Mouse (Mus musculus) splenic B cell, adult 2 months (primary cell): ENCODE data around the gene Fam13c.

Experiments
- DNase-seq: peaks from one replicate; pipeline ENCODE4 v3.0.0-alpha.2; 2011; ENCODE audit warnings: low read depth, low spot score
- H3K27me3 ChIP-seq: 2 replicates; pipeline ENCODE4 v1.6.1; 2012; ENCODE audit warnings: mild to moderate bottlenecking, low read length, moderate library complexity, mixed read lengths; ENCODE audit not compliant: control insufficient read depth, poor library complexity, insufficient read depth, severe bottlenecking
- H3K36me3 ChIP-seq: 2 replicates; pipeline ENCODE4 v1.6.1; 2012; ENCODE audit warnings: mild to moderate bottlenecking, low read length, moderate library complexity, mixed read lengths; ENCODE audit not compliant: control insufficient read depth, poor library complexity, insufficient read depth, severe bottlenecking

Fam13c gene

GRCm38 (mm10) chr10:70521379-70521778, 81.1 kb downstream of the Fam13c start:
- DNase-seq = no peak
- Histone ChIP-seq H3K27me3 (no peaks in the 10 kb centered on the region; the same call in 1 of the 2 replicates), H3K36me3 (no peaks in the 10 kb centered on the region)

GRCm38 (mm10) chr10:70530185-70530823, 90.0 kb downstream of the Fam13c start:
- DNase-seq = no peak
- H3K36me3 ChIP-seq = no peaks in the 10 kb centered on the region
- H3K27me3 ChIP-seq = no peaks in the 10 kb centered on the region

- no peak for DNase-seq
- no peaks in the 10 kb centered on the region for H3K27me3 ChIP-seq
- H3K36me3 ChIP-seq = no peaks in the 10 kb centered on the region
Observed at GRCm38 (mm10) chr10:70532249-70532648, 92.0 kb downstream of the Fam13c start.

DNA sequence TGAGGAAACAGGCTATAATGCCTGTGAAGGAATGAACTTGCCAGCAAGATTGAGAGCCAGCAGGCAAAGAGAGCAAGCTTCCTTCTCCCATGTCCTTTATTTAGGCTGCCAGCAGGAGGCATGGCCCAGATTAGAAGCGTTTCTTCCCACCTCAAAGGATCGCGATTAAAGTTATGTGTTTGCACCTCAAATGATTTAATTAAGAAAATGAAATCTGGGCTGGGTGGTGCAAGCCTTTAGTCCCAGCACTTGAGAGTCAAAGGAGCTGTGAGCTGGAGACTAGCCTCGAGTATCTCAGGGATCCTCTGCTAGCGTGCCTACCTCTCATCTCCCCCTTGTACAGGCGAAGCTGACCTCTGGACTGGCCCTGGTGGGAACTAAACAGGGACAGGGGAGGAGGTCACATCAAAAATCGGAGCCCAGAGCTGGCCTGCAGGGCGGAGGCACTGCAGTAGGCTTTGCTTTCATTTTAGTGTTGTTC, 93.1 kb downstream of the Fam13c start:
- Histone ChIP-seq H3K36me3 (no peaks in the 10 kb centered on the region), H3K27me3 (no peaks in the 10 kb centered on the region)
- no peak for DNase-seq

- H3K27me3 ChIP-seq = no peaks in the 10 kb centered on the region
- DNase-seq = no peak
- H3K36me3 ChIP-seq = no peaks in the 10 kb centered on the region
Observed at GRCm38 (mm10) chr10:70533986-70534385, 93.7 kb downstream of the Fam13c start.

- DNase-seq = no peak
- H3K36me3 ChIP-seq = no peaks in the 10 kb centered on the region
- no peaks in the 10 kb centered on the region for H3K27me3 ChIP-seq
Observed at GRCm38 (mm10) chr10:70534571-70534970, 94.3 kb downstream of the Fam13c start.

DNA sequence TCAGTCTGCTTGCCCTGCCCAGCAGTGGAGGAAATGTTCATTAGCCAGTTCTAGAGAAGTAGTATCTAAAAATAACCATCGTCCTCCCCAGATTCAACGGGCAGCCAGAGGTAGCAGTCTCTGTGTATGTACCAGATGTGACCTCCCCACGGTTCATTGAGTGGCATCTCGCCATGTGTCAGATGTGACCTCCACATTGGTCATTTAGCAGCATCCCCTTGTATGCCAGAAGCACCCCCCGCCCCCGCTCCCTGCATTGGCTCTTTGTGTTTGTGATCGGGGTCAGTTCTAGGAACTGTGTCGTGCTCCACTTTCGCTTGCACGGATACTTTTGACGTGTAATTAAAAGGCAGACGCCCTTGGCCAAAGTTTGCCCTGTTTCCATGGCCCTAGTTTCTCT, 95.1 kb downstream of the Fam13c start:
- DNase-seq = no peak
- no peaks in the 10 kb centered on the region for H3K27me3 ChIP-seq
- H3K36me3 ChIP-seq = no peaks in the 10 kb centered on the region

DNA sequence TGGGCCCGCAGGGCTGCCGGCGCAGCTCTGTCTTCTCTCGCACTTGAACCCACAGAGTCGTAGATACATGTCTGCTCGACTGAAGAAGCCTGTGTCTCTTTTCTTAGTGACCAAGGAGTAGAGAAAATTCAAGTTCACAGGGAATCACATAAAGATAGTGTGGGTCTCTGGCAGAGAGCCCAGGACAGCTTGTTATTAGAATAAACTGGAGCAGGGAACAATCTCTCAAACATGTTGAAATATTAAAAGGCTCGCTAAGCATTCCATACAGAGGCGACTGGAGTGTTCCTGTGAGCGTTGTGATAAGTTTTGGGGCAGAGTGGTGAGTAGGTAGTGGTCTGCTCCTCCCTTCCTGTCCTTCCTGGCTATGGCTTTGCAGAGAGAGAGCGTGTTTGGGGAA, 97.4 kb downstream of the Fam13c start:
- DNase-seq = no peak
- Histone ChIP-seq H3K36me3 (no peaks in the 10 kb centered on the region), H3K27me3 (no peaks in the 10 kb centered on the region)

- DNase-seq = no peak
- Histone ChIP-seq H3K36me3 (no peaks in the 10 kb centered on the region), H3K27me3 (no peaks in the 10 kb centered on the region)
Observed at GRCm38 (mm10) chr10:70539251-70539650, 99.0 kb downstream of the Fam13c start.

GRCm38 (mm10) chr10:70540456-70541195, 100.3 kb downstream of the Fam13c start:
- Histone ChIP-seq H3K36me3 (no peaks in the 10 kb centered on the region), H3K27me3 (no peaks in the 10 kb centered on the region)
- DNase-seq = no peak

- H3K36me3 ChIP-seq = no peaks in the 10 kb centered on the region
- no peaks in the 10 kb centered on the region for H3K27me3 ChIP-seq
Observed at GRCm38 (mm10) chr10:70542857-70543256, 102.6 kb downstream of the Fam13c start.

DNA sequence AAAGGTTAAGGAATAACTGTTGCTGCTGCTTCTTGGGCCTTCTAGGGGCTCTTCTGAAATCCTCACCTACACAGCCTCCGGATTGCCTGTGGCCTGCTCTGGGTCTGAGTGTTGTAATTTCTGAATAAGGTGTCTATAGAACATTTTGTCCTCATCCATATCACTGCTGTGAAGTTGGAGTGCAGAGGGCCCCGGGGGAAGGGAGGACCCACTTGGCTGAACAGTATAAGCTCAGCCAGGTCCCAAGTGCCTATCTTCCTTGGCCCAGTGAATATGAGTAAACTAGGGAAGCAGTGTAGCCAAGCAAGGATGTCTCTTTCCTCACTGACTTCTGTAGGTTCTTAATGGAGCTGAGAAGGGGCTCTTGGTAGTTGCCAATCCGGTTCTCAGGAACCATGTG, 112.2 kb downstream of the Fam13c start:
- H3K27me3 ChIP-seq = no peaks in the 10 kb centered on the region
- H3K36me3 ChIP-seq = no peaks in the 10 kb centered on the region
- no peak for DNase-seq

More at GRCm38 (mm10) chr10:70542857-70543256, 102.6 kb downstream of the Fam13c start:
- DNase-seq = no peak

DNA sequence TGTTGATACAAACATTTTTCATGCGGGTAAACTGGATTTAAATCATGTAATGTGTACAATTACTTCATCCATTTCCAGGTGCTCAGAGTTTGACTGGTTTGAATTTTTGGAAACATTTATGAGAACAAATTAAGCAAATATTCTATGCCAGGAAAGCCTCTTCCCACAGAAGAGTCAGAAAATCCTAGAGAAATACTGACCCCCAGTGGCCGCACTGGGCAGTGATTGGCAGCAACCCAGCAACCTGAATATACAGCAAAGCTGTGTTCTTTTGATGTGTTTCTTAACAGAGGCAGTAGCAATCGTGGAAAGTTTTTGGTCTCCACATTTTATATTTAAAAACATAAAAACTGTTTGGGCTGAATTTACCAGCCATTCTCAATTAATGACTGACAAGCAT, 123.4 kb downstream of the Fam13c start:
- DNase-seq = no peak

DNA sequence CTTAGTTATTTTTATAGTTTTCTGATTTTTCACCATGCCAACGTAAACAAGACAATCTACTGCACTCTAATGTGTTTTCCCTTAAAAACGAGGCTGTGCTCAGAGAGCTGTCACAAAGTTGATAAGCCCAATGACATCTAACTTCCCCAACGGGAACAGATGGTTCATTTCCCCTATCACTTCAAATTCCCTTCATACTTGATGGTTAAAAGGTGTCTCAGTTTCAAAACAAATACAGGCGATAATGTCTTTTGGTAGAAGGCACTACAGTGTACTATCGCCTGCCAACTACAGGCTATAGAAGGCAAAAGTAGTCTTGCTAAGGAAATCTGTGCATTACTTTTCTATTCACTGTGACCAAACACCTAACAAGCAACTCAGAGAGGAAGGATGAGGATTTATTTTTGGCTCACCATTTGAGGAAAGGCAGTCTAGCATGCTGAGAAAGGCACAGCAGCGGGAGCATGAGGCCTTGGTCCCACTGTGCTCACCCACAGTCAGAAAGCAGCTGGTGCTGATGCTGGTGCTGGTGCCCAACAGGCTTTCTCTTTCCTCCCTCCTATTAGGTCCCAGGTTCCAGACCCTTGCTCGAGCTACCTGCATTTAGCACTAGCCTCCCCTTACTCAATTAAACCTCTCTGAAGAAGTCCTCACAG, 141.4 kb downstream of the Fam13c start:
- no peaks in the 10 kb centered on the region for H3K36me3 ChIP-seq
- no peak for DNase-seq
- H3K27me3 ChIP-seq = no peaks in the 10 kb centered on the region

More for the DNA sequence above, 123.4 kb downstream of the Fam13c start:
- H3K36me3 ChIP-seq = no peaks in the 10 kb centered on the region
- no peaks in the 10 kb centered on the region for H3K27me3 ChIP-seq

DNA sequence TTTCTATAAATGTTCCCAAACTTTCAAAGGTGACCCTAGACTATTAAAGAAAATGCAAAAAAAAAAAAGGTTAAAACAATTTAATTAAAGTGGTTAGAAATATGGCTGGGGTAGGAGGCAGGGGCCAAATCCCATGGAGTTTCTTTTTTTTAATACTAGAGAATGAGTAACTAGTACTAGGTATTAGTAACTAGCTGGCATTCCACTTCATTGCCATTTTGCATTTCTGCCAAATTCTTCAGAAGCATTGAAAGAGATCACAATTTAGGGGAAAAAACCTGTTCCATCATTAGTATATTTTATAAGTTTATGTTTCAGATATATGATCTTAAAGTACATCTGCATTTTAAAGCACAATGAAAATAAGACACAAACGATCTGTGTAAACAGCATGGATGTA, 143.9 kb downstream of the Fam13c start:
- Histone ChIP-seq H3K27me3 (no peaks in the 10 kb centered on the region), H3K36me3 (no peaks in the 10 kb centered on the region)
- no peak for DNase-seq
